Mouse (Mus musculus): Measurements from ENCODE around the gene Sult2a2.
"Not testable (repeated sequence)": the region's sequence is repeated elsewhere in the genome, so short reads cannot be mapped to it uniquely, and the experiment has no call there.

Sult2a2 gene

DNA sequence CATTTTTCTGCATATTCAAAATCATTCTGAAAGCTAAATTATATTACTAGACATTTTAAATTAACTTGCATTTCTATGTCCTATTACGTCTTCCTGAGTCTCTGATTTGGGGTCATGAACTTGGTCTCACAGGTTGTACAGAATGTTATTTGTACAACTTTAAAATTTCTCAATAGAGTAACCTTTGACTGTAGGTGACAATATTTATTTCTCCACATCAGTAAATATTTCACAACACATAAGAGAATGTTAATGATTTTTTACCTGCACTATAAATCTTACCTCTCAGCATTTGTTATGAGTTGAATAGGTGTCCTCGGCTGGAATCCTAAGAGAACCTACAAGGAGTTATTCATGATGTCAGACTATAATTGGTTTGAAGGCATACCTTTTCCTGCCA is at the start of gene Sult2a2:
Gene Sult2a2, plus strand, starts transcription at position 301 of the 400 bp plus-strand sequence.
- DNase-seq: not testable (repeated sequence)

GRCm38 (mm10) chr7:13813913-13814312 is 80.6 kb downstream of the Sult2a2 start:
- DNase-seq: no peak
